Mouse (Mus musculus) urinary bladder, postnatal 25 days (tissue): ENCODE data around the gene Dip2c.

Experiments
- DNase-seq: peaks from one replicate; pipeline ENCODE4 v3.0.0; 2022; ENCODE audit warnings: low spot score

The Dip2c gene

DNA sequence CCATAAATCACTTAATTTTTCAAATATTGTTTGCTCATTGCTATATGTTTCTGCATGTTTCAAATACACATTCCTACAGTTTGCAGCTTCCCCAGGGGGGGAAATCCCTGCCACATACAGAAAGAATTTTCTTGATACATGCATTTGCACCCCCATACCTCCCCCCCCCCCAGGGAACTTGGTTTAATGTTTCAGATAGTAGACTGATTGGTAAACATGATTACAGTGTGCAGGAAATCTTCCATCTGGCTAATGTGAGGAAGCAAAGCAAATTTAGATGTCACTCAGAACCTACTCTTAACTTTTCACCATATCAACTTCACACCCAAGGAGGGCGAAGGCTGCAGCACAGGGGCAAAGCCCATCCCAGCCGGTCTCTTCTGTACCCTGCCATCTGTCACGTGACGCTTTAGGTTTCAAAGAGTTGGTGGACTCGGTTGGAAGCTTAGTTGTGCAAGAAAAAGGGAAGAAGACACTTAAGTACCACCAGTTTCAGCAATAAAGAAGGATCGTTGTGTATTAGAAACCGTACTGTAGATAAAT, 391.7 kb downstream of the Dip2c start:
- no peak for DNase-seq

DNA sequence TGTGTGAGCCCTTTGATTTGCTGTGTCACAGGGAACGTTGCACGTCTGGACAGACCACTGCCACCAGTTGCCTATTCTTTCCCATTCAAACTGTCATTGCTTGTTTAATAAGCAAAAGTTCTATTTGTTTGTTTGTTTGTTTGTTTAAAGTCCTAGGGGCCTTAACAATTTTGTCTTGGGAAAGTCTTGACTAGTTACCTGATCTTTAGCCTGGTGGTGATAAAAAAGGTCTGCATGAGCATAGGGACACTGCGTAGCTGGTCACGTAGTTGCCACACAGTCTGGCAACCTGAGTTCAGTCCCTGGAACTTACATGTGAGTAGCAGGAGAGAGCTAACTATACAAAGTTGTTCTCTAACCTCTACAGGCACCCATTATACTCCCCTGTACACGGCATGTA, 392.9 kb downstream of the Dip2c start:
- DNase-seq: no peak

DNA sequence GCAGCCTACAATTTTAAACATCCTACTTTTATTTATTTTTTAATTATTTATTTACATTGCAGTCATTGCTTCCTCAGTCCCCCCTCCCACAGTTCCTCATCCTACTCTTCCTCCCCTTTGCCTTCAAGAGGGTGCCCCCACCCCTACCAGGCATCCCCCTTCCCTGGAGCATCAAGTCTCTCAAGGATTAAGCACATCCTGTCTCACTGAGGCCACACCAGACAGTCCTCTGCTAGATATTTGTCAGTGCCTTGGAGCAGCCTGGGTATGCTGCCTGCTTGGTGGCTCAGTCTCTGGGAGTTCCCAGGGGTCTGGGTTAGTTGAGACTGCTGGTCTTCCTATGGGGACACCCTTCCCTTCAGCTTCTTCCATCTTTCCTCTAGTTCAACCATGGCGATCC, 397.8 kb downstream of the Dip2c start:
- no peak for DNase-seq

DNA sequence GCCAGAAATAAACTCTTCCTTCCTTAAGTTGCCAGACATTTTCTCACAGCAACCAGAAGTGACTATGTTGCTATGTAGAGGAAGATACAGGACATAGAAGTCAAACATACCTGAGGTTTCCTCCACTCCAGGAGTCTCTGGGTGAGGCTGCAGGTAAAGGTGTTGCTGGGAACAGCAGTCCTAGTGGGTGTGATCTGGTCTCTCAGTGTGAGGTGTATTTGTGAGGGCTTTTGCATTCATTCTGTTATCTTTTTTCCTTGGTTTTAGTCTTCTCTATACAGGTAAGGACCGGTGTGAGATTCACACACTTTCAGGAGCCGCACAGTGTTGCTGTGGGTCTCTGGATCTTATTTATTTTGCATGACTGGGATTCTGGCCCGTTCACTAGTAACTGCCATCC, 405.2 kb downstream of the Dip2c start:
- no peak for DNase-seq

DNA sequence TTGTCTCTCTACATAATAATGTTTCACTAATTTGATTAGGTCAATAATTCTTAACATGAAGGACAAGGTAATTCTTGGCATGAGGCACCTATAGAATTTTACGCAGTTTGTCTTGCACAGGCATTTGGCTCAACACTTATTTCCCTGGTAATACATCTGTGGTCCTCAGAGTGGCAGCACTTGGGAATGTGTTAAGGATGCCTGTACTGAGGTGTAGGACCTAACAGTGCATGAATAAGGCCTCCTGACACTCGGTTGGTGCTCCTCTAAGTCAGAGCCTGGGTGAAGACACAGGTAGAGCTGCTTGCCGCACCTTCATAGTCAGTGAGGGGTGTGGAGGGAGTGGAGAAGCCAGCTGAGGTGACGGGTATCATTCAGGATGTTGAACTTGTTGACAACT, 407.0 kb downstream of the Dip2c start:
- no peak for DNase-seq

DNA sequence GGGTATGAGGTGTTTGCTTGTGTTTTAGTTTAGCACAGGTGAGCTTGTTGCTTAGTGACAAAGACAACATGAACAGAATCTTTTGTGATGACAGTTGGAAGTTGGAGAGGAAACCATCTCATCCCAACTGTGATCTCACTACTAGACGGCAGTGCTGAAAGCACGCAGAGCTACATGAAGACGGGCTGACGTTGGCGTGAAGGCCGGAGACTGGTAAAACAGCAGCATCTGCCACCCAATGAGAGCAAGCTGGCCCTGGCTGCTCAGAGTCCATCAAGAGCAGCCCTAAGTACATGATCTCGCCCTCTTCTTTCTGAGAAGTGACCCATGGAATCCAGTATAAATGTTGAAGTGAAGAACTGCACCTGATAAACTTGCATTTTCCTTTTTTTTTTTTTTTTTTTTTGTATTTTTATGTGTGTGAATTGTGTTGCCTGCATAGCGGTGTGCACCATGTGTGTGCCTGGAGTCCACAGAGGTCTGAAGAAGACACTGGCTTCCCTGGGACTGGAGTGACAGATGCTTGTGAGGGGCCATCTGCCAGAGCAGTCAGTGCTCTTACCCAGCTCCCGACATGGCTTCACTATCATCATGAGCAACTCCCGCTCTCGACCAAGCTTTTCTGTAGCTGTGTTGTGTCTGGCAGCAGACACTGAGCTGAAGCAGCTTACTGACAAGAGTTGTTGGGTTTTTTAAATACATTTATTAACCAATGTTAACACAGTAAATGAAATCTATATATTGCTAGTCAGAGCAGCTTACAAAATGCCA, 408.0 kb downstream of the Dip2c start:
- no peak for DNase-seq

DNA sequence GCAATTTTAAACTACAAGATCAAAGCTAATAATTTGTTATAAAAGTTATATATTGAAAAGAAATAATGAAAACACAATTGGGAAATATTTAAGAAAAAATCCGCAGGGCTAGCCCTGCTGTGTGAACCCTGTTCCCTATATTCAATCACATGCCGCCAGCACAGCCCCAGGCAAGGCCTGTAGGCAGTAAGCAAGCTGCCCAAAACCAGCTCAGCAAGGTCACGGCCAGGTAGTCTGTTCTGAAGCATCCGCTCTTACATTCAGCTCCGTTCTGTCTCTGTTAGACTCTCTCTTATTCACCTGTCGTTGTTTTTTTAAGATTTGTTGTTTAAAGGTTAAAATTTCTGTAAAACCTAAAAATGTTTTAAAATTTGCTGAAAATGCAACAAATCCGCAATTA, 409.9 kb downstream of the Dip2c start:
- DNase-seq: no peak

DNA sequence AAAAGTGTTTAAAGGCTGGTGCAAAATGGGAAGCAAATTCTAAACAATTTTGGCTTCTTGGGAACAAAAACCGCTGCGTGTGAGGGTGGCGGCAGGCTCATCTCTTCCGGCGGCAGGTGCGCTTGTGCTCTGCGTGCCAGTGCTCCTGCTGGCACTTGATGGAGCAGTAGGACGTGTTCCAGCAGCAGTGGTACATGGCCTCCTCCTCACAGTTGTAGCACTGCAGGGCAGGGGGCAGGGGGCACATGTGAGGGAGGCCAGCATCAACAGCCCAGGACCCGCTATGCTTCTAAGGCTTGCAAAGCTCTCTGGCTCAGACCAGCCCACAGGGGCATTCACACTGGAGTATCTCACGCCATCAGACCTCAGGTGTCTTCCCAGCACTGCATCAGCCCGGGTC, 410.4 kb downstream of the Dip2c start:
- no peak for DNase-seq

DNA sequence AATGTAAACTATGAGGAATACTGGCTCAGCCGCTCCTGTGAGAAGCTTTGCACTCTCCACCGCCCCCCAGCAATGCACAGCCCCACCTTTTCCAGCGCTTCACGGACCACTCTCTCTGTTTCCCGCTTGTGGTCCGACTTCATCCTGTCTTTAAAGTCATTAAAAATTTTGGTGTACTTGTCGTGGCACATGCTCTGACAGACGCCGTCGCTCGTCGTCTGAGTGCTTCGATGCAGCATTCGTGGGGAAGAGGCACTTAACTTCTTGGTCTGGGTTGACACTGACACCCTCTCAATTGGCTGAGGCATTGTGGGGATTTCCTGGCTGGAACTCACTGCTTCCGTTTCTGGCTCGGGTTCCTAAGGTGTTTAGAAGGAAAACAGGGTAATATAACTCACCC, 413.0 kb downstream of the Dip2c start:
- no peak for DNase-seq

DNA sequence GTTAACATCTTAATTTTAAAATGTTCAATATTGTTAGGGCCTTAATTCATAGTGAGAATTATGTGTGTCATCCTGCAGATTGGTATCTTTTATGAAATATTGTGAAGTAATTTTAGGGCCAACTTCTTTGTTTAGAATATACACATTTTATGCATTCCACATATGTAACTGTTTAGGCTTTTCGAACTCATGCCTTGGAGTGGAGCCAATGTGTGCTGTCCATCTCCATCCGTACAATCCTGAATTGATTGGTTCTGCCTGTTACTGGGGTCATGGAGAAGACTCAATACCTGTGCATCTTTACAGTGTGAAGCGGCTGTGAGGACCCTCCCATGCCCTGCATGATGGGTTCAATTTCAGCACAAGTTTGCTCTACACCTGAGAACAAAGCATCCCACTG, 416.5 kb downstream of the Dip2c start:
- DNase-seq: no peak

DNA sequence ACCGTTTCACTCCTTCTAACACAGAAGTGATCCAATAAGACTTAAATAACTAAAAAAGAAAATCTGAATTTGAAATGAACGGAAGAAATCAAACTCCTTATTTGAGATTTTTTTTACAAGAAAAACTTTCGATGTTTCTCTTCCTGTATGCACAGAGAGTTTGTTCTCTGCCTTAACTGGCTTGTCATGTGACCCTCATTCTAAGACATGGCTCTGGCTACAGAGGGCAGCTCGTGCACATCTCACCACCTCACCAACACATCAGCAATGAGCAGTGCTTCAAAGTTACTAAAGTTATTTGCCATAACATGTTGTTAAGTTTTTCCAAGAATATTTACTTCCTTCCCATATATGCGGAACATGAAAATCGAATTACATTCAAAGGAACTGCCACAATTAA, 418.3 kb downstream of the Dip2c start:
- DNase-seq: no peak

DNA sequence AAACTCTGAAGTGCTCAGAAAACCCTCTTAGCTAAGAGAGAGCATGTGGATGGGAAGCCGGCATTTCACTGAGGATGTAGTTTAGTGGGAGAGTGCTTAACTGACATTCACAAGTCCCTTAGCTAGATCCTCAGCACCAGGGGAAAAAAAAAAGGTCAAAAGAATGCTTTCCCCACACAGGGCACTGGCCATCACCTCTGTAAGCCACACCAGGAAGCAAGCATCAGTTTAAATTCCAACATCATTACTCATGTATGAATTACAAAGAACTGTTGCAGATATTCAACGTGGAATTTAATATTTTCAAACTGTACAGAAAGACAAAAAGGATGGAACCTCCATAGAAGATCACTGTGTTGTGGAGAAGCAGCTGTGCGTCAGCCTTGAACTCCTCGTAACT, 419.1 kb downstream of the Dip2c start:
- DNase-seq: no peak

DNA sequence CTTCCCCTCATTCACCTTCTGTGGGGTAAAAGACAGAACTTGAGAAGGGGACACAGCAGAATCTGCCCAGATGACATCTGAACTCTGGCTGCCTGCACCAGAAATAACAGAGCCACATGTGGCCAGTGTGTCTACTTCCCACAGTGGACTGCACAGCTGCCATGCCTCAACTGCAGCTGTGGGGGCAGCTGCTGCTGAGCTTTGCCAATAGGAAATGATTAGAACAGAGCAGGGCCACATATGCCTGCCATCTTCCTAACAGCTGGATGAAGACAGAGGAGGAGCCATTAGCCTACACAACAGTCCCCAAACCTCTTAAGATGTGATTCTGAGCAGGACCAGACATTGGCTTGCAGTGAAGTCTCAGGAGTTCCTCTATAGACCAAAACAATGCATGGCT, 419.5 kb downstream of the Dip2c start:
- DNase-seq: no peak

DNA sequence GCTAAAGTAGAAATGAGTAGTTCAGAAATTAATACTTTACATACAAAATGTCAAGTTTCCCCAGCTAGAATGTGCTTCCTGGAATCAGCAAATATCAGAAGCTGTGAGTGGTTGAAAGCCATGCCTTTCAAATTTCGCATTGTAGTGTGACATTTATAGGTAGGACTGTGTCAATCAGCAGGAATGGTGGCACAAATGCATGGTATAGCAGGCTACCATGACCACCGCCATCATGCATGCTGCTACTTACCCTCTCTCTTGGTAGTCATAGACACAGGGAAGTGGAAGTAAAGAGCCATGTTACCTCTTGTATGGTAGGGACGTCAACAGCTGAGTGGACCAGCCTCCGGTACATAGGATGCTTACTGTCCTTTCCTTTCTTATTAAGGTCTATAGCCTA, 421.0 kb downstream of the Dip2c start:
- no peak for DNase-seq

DNA sequence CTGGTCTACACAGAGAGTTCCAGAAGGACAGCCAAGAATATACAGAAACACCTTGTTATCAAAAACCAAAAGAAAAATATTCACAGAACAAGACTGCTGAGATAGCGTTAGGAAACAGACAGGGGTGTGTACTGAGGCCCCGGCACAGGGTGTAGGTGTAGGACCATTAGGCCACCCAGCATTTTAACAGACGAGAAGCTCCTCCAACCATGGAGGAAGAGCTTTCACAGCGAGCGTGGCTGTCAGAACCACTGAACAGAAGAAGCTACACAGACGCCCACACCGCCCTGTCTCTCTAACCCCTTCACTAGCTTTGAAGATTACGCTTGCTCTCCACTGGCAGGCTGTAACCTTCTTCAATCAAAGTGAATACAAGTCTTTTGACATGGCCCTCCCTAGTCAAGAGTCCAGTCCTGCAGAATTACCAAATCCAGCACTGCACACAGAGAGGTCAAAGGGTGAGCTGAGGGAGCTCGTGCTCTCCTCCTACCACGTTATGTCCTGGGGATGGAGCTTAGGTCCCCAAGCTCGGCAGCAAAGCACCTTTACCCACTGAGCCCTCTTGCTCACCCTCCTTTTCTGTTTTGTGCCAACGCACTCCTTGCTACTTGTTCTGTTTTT, 426.4 kb downstream of the Dip2c start:
- no peak for DNase-seq

DNA sequence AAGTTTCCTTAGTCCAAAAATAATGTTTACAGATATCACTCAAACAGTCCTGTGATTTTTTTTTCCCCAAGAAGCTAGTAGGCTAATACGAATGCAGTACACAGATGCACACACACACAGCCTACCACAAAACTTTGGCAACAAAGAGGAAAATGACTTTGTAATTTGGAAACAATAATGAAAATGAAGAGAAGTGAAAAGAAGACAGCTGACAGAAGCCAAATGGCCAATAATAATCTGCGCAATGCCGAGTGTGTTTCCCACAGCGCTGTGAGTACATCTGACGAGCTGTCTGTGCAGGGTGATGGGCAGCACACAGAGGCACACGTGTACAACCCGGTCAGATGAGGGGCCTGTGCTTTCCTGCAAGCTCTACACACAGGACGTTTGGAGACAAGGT, 430.4 kb downstream of the Dip2c start:
- no peak for DNase-seq

DNA sequence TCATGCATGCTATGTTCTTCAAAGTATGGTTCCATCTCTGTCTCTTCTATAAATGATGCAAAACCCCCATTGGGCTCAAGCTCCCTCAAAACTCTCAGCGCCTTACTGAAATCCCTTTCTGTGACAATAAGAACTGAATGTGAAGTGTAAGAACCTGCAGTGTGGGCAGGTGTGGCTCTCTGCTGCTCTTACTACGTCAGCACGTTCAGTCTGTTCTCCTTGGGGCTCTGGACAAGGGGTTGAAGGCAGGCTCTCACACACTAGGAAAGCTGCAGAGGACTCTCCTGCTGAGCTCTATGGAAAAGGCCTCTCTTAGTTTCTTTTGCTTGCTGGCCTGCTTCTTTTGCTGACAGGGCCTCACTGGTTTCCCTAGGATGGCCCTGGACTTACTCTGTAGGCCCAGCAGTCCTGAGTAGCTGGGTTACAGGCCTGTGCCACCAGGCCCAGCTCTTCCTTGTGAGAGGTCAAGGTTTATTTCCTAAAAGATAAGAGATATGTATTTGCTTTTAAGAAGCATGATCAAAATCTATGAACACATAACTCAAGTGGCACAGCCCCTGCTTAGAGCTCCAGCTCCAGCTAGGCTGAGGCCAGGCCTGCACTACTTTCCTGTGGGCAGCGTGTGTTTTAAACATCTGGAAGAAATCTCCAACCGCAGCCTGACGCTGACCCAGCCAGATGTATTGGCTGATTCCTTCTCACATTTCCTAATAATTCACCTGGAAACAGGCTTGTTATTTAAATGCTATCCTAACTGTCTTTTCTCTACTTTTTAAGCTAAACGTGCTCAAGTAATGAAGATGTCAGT, 432.3 kb downstream of the Dip2c start:
- no peak for DNase-seq

DNA sequence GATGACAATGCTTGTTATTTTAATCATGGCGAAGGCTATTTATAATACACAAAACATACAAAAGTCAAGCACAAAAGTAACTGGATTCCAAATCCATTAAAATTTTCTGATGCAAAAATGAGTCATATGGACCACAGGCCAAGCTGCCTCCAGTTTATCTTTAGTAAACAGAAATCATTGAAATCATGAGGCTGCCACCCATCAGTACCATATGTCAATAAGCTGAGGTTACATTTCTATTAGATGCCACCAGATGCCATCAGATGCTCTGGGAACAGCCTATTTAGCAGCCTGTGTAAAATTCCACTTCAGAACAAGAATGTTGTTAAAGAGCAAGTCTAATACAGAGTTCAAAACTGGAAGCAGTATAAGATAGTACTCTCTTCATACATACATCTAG, 436.1 kb downstream of the Dip2c start:
- no peak for DNase-seq

DNA sequence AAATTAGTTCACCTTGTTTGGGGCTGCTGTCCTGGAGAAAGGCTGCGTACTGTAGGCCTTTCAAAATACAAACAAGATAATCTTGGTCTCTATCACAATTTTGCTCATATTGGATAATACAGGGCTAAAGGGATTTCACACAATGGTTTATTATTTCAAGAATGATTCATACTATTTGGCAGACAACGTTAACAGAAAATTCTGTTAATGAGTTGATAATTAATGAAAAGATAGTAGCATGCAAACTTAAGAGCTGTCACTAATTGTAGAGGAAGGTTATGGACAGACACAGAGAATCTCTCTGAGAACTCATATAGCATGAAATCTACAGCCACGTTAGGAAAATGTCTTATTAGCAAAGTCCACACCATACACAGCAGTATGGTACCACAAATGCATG, 436.6 kb downstream of the Dip2c start:
- DNase-seq: no peak

DNA sequence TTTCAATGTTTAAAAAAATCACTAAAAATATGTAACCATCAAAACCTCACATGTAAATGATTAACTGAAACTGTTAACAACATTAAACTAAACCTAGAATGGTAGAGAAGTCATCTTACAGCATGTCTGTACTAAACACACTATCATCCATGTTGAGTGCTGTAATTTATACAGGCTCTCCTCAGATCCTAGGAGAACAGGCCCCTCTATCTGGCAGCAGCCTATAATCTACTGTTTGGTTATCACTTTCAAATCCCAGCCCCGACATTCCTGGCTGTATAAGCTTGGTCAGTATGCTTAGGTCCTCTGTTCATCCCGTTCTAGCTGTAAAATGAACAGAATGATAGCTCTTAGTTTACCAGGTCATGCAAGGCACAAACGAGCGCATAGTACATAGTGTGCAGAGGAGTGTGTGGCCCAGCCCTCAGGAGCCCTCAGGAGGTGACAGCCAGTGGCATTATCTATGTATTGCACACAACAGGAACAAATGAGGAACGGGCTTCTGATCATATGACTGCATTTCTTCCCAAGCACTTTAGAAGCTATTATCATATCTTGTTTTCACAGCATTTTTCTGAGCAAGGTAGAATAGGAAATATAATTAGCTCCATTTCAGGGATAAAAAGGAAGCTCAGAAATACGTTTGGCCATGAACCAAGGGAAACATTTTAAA, 437.3 kb downstream of the Dip2c start:
- no peak for DNase-seq

DNA sequence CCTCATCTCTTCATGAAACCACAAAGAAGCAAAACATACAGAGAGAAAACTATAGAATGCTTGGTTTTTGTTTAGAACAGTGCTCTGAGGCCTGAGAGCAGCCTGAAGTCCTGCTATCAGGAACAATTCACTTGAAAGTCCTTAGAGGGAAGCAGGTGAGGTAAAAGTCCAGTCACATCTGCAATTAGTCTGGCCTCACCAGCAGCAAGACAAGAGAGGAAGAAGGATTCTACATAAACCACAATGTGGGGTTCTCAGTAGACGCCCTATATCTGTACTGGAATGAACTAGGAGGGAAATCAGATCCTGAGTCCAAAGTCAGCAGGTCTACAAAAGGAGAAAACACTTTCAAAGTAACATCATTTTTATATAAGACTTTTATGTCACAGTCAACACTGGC, 438.9 kb downstream of the Dip2c start:
- no peak for DNase-seq
